Mouse (Mus musculus): ENCODE data around the gene Olfr74. TPM values are rescaled to one million over a fixed set of nuclear protein-coding genes. Genes with fewer than 3 reads are reported as not detected.
"Not testable (repeated sequence)": the region's sequence is repeated elsewhere in the genome, so short reads cannot be mapped to it uniquely, and the experiment has no call there.

Gene Olfr74
- polyA plus RNA-seq (2012; rRNA removed) (not detected in 2 replicates), polyA plus RNA-seq (2014; fragmentation: Nextera tagmentation; extraction: Ambion mirVana) (not detected in 2 replicates)

- no peak for TF ChIP-seq CTCF (IDR thresholded peaks at IDR 0.05; ENCODE audit: low read depth)
- TF ChIP-seq EP300 (IDR thresholded peaks at IDR 0.05; ENCODE audit: low read depth) = no peak
- H3K4me1 ChIP-seq (replicated peaks; ENCODE audit: control insufficient read depth in 2 of 2, insufficient read depth in 2 of 2, low read length in 1 of 2) = no peaks in the 10 kb centered on the region
- no peak within 1 kb of the TSS for H3K27ac ChIP-seq
- H3K4me2 ChIP-seq (ENCODE audit: low read depth) = no peak within 1 kb of the TSS
- H3K27me3 ChIP-seq (ENCODE audit: control insufficient read depth, insufficient read depth, low read length) = no peaks in the 10 kb centered on the region
- H3K4me3 ChIP-seq (ENCODE audit: insufficient read depth in 1 of 2, low read depth in 2 of 2, low read length in 2 of 2) = no peak within 1 kb of the TSS
- ATAC-seq (ENCODE audit: insufficient read depth) (no peak), DNase-seq (ENCODE audit: low read depth in 3 of 3, low spot score in 3 of 3) (no peak)
- 44% methylated on average over 3 of the region's 3 CpGs for WGBS (ENCODE audit: insufficient replicate concordance)
- H3K36me3 ChIP-seq (replicated peaks; ENCODE audit: control insufficient read depth, insufficient read depth, low read depth) = no peaks in the 10 kb centered on the region
- H3K9me3 ChIP-seq (ENCODE audit: control insufficient read depth, low read length) = no peaks in the 10 kb centered on the region
- no peak within 1 kb of the TSS for H3K9ac ChIP-seq (replicated peaks)
Observed at GRCm38 (mm10) chr2:87974563-87974962, at the start of gene Olfr74. TSS of gene Olfr74 (minus strand) at chr2:87974663.

DNA sequence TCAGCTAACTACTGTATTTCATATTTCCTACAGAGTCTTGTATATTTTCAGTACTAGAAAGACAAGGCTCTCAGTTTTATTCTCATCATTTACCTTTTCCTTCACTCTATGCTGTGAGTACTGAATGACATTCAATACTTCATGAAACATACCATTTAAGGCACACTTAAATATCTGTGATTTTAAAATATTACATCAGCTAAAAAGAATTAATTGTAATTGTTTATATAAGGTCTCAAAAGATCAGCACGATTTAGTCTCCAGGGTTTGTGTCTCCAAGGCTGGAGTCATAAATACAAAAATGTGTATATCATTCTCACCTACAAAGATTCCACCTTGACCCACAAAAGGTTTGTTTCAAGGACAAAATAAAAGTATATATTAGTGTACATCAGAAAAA is 48.0 kb upstream of the Olfr74 start, which contains the start of gene Olfr1161:
Gene Olfr1161 (plus strand): TSS at position 301 of the 400 bp plus-strand sequence.
- 52% methylated on average over 1 of the region's 1 CpGs for whole genome bisulfite sequencing (ENCODE audit: insufficient replicate concordance)
- ATAC-seq (ENCODE audit: insufficient read depth); H3K4me3 ChIP-seq (ENCODE audit: insufficient read depth in 1 of 2, low read depth in 2 of 2, low read length in 2 of 2); H3K36me3 ChIP-seq (replicated peaks; ENCODE audit: control insufficient read depth, insufficient read depth, low read depth); H3K27ac ChIP-seq; DNase-seq (ENCODE audit: low read depth in 3 of 3, low spot score in 3 of 3); H3K9ac ChIP-seq (replicated peaks); H3K9me3 ChIP-seq (ENCODE audit: control insufficient read depth, low read length); H3K4me1 ChIP-seq (replicated peaks; ENCODE audit: control insufficient read depth in 2 of 2, insufficient read depth in 2 of 2, low read length in 1 of 2); H3K4me2 ChIP-seq (ENCODE audit: low read depth); H3K27me3 ChIP-seq (ENCODE audit: control insufficient read depth, insufficient read depth, low read length): not testable (repeated sequence)

GRCm38 (mm10) chr2:88007515-88008318 is 33.3 kb upstream of the Olfr74 start, which contains the start of gene Olfr1160:
TSS of gene Olfr1160 (minus strand) at chr2:88008268.
- no peaks in the 10 kb centered on the region for H3K9me3 ChIP-seq (ENCODE audit: control insufficient read depth, low read length)
- no peaks in the 10 kb centered on the region for H3K27me3 ChIP-seq (ENCODE audit: control insufficient read depth, insufficient read depth, low read length)
- no peak within 1 kb of the TSS for H3K9ac ChIP-seq (replicated peaks)
- no peaks in the 10 kb centered on the region for H3K4me1 ChIP-seq (replicated peaks; ENCODE audit: control insufficient read depth in 2 of 2, insufficient read depth in 2 of 2, low read length in 1 of 2)
- no peak within 1 kb of the TSS for H3K4me3 ChIP-seq (ENCODE audit: insufficient read depth in 1 of 2, low read depth in 2 of 2, low read length in 2 of 2)
- DNase-seq (ENCODE audit: low read depth in 3 of 3, low spot score in 3 of 3) = no peak
- no peak for ATAC-seq (ENCODE audit: insufficient read depth)
- no peaks in the 10 kb centered on the region for H3K36me3 ChIP-seq (replicated peaks; ENCODE audit: control insufficient read depth, insufficient read depth, low read depth)
- H3K4me2 ChIP-seq (ENCODE audit: low read depth) = no peak within 1 kb of the TSS
- H3K27ac ChIP-seq = no peak within 1 kb of the TSS
- TF ChIP-seq EP300 (IDR thresholded peaks at IDR 0.05; ENCODE audit: low read depth) (no peak), CTCF (IDR thresholded peaks at IDR 0.05; ENCODE audit: low read depth) (no peak)

- no peaks in the 10 kb centered on the region for H3K27me3 ChIP-seq (ENCODE audit: control insufficient read depth, insufficient read depth, low read length)
- no peak within 1 kb of the TSS for H3K4me2 ChIP-seq (ENCODE audit: low read depth)
- TF ChIP-seq EP300 (IDR thresholded peaks at IDR 0.05; ENCODE audit: low read depth) = no peak
- no peak for TF ChIP-seq CTCF (IDR thresholded peaks at IDR 0.05; ENCODE audit: low read depth)
- H3K4me1 ChIP-seq (replicated peaks; ENCODE audit: control insufficient read depth in 2 of 2, insufficient read depth in 2 of 2, low read length in 1 of 2) = no peaks in the 10 kb centered on the region
- ATAC-seq (ENCODE audit: insufficient read depth) = no peak
- H3K9me3 ChIP-seq (ENCODE audit: control insufficient read depth, low read length) = no peaks in the 10 kb centered on the region
- no peaks in the 10 kb centered on the region for H3K36me3 ChIP-seq (replicated peaks; ENCODE audit: control insufficient read depth, insufficient read depth, low read depth)
- no peak for DNase-seq (ENCODE audit: low read depth in 3 of 3, low spot score in 3 of 3)
- no peak within 1 kb of the TSS for H3K4me3 ChIP-seq (ENCODE audit: insufficient read depth in 1 of 2, low read depth in 2 of 2, low read length in 2 of 2)
- H3K27ac ChIP-seq = no peak within 1 kb of the TSS
- H3K9ac ChIP-seq (replicated peaks) = no peak within 1 kb of the TSS
Observed at GRCm38 (mm10) chr2:87989813-87990212, 15.3 kb upstream of the Olfr74 start, which contains the start of gene Olfr1158. TSS of gene Olfr1158 (plus strand) at chr2:87990113.

- WGBS (ENCODE audit: insufficient replicate concordance) = 81% methylated on average over 4 of the region's 4 CpGs
- DNase-seq (ENCODE audit: low read depth in 3 of 3, low spot score in 3 of 3) = no peak
Observed at GRCm38 (mm10) chr2:87968199-87968598, 6.3 kb downstream of the Olfr74 start, which contains the start of gene Olfr1157. TSS of gene Olfr1157 (minus strand) at chr2:87968299.

More at GRCm38 (mm10) chr2:87968199-87968598, 6.3 kb downstream of the Olfr74 start, which contains the start of gene Olfr1157:
- TF ChIP-seq CTCF (IDR thresholded peaks at IDR 0.05; ENCODE audit: low read depth) (no peak), EP300 (IDR thresholded peaks at IDR 0.05; ENCODE audit: low read depth) (no peak)
- Histone ChIP-seq H3K36me3 (replicated peaks; ENCODE audit: control insufficient read depth, insufficient read depth, low read depth) (no peaks in the 10 kb centered on the region), H3K4me1 (replicated peaks; ENCODE audit: control insufficient read depth in 2 of 2, insufficient read depth in 2 of 2, low read length in 1 of 2) (no peaks in the 10 kb centered on the region), H3K4me2 (ENCODE audit: low read depth) (no peak within 1 kb of the TSS), H3K9me3 (ENCODE audit: control insufficient read depth, low read length) (no peaks in the 10 kb centered on the region), H3K27me3 (ENCODE audit: control insufficient read depth, insufficient read depth, low read length) (no peaks in the 10 kb centered on the region), H3K4me3 (ENCODE audit: insufficient read depth in 1 of 2, low read depth in 2 of 2, low read length in 2 of 2) (no peak within 1 kb of the TSS), H3K27ac (no peak within 1 kb of the TSS), H3K9ac (replicated peaks) (no peak within 1 kb of the TSS)
- ATAC-seq (ENCODE audit: insufficient read depth) = no peak

All from liver, embryonic 14.5 days (tissue).